ENCODE assay signal across 22 mouse cellular contexts in the genomic region with DNA sequence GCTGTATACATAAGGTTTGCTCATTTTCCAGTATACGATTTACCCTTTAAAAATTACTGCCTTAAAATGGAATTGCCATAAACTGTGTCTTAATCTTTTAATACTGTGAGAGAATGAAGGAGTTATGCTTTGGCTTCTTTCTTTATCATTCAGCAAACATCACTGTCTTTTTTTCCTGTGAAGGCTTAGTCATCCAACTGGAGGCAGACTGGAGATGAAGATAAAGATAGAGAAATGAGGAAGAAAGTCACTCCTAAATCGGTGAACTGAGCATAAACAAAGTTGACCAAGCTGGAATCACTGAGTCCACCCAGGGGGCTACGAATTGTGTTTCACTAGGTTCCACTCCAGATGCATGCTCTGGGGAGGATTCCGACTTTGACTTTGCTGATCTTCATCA. TPM values are rescaled to one million over a fixed set of nuclear protein-coding genes. Genes with fewer than 3 reads are reported as not detected.
"Had no signal": no experiment of that assay in that cellular context is flagged by ENCODE, and none has a peak within 500 bp of the region (broad histone marks: within the 10 kb centered on the region; RNA-seq: fewer than 3 reads in every experiment).

No protein-coding gene starts in this region.

- H3K36me3 ChIP-seq: midbrain, embryonic 10.5 days; midbrain, embryonic 12.5 days; neural tube, embryonic 13.5 days; neural tube, embryonic 15.5 days; stomach, embryonic 15.5 days had no signal

- H3K9me3 ChIP-seq: midbrain, embryonic 10.5 days; midbrain, embryonic 12.5 days; neural tube, embryonic 13.5 days; neural tube, embryonic 15.5 days; stomach, embryonic 15.5 days had no signal

- H3K4me3 ChIP-seq: midbrain, embryonic 10.5 days; midbrain, embryonic 12.5 days; myocyte; neural tube, embryonic 13.5 days; neural tube, embryonic 15.5 days; stomach, embryonic 15.5 days had no signal

- ATAC-seq: midbrain, embryonic 16.5 days had no signal

- H3K27me3 ChIP-seq: midbrain, embryonic 12.5 days; neural tube, embryonic 13.5 days; neural tube, embryonic 15.5 days; stomach, embryonic 15.5 days had no signal

- H3K4me1 ChIP-seq: midbrain, embryonic 10.5 days; midbrain, embryonic 12.5 days; neural tube, embryonic 13.5 days; neural tube, embryonic 15.5 days; stomach, embryonic 15.5 days had no signal

- H3K27ac ChIP-seq: midbrain, embryonic 10.5 days; midbrain, embryonic 12.5 days; neural tube, embryonic 13.5 days; neural tube, embryonic 15.5 days; stomach, embryonic 15.5 days; stomach, postnatal 0 days had no signal

- H3K9ac ChIP-seq: lung, embryonic 14.5 days; midbrain, embryonic 12.5 days; neural tube, embryonic 13.5 days; neural tube, embryonic 15.5 days; stomach, embryonic 15.5 days had no signal

- DNase-seq: lung, adult 18-20 months; lung, embryonic 14.5 days; lung, postnatal 10 days; lung, postnatal 4 days; midbrain, embryonic 14.5 days; right cerebral cortex, postnatal 14 days; thymus, adult 2 months; thymus, postnatal 25 days; thymus, postnatal 4 days had no signal

RNA-seq across cellular contexts. Expression of a gene that starts 9.0 kb away (rescaled TPM):
- polyA plus RNA-seq: lung, embryonic 14.5 days; midbrain, embryonic 16.5 days; neural tube, embryonic 11.5 days; neural tube, embryonic 15.5 days; testis, adult 2 months had no signal

RNA-seq across cellular contexts. Expression of a gene that starts 46.4 kb away (rescaled TPM):
- total RNA-seq: megakaryocyte-erythroid progenitor cell, adult 5-6 weeks had no signal
- polyA plus RNA-seq: lung, embryonic 14.5 days; lung, embryonic 16.5 days; midbrain, embryonic 10.5 days; midbrain, embryonic 12.5 days; midbrain, embryonic 14.5 days; midbrain, embryonic 16.5 days; neural tube, embryonic 11.5 days; neural tube, embryonic 13.5 days; neural tube, embryonic 15.5 days; stomach, postnatal 0 days; thymus, adult 2 months; urinary bladder, adult 2 months had no signal

RNA-seq across cellular contexts. Expression of a gene that starts 55.0 kb away (rescaled TPM):
- polyA plus RNA-seq: testis, adult 2 months had no signal
